Mouse (Mus musculus) brown adipose tissue, adult 24 weeks (tissue): ENCODE results near the gene Prdx6. TPM values are rescaled to one million over a fixed set of nuclear protein-coding genes. Genes with fewer than 3 reads are reported as not detected.
A peak's percentile ranks its signal among the peaks of the same experiment; 100 is the strongest.
"Not testable (repeated sequence)": the region's sequence is repeated elsewhere in the genome, so short reads cannot be mapped to it uniquely, and the experiment has no call there.

Source experiments
- H3K27ac ChIP-seq: fragments of 200-500 bp; replicated peaks from 2 replicates; pipeline ENCODE4 v1.5.1; 2012; ENCODE audit warnings: low read depth, mild to moderate bottlenecking, low read length
- H3K4me1 ChIP-seq: fragments of 200-500 bp; 2 replicates; pipeline ENCODE4 v1.6.1; 2012; ENCODE audit warnings: low read length, mixed read lengths; ENCODE audit not compliant: control insufficient read depth, insufficient read depth, insufficient read length
- H3K4me3 ChIP-seq: fragments of 200-500 bp; 2 replicates; pipeline ENCODE4 v1.5.1; 2012; ENCODE audit warnings: low read depth, mild to moderate bottlenecking, low read length, moderate library complexity; ENCODE audit not compliant: insufficient read depth
- polyA plus RNA-seq: library from polyadenylated mRNA; stranded (reverse); fragments of >200 nt; gene quantifications from 2 replicates; pipeline ENCODE4 v1.2.4, GENCODE M21; 2012; ENCODE audit not compliant: missing spikeins, insufficient read depth, insufficient read length

Gene Prdx6
- polyA plus RNA-seq, 1 experiment, result 268 TPM

DNA sequence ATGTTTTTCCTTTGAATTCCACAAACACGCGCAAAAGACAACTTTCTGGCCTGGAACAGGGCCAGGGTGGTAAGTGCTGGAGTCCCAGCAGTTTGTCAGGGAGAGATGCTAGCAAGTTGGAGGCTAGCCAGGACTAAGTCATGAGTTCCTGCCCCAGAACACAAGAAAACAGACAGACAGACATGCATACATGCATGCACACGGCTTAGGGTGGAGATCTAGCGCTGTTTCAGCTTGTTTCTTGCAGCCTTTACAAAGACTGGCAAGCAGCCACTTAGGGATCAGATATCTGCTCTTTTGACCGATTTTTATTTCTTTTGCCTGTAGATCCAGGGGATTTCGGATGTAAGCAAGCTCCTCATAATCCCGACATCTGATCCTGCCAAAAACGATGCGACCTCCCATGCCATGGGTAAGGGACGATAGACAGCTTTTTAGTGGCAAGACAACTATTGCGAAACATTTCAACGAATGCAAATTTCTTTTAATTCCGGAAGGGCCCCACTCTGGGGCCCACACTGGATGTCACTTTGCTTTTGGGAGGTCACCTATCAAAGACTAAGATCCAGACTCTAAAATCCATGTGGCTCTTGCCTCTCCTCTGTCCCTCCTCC is 17.7 kb downstream of the Prdx6 start:
- no peak overlapping the region for H3K4me3 ChIP-seq
- H3K27ac ChIP-seq, result no peak overlapping the region
- no peaks in the 10 kb centered on the region for H3K4me1 ChIP-seq

DNA sequence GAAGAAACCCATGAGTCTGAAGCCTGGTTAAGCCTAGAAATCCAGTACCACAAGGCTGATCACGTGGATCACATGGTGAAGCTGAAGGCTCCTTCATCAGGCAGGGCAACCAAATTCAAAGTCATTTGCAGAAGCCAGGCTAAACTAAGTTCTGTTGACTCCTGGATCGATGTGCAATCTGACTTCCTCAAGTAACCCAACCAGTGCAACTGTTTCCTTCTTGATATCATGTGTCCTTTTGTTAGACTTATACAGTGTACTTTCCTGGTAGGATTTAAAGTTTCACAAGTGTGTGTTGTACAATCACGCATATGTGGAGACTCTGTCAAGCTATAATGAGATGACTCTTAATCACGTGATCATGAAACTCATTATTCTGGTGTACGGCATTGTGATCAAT is 18.8 kb downstream of the Prdx6 start:
- H3K4me3 ChIP-seq, result no peak overlapping the region
- no peak overlapping the region for H3K27ac ChIP-seq
- no peaks in the 10 kb centered on the region for H3K4me1 ChIP-seq

DNA sequence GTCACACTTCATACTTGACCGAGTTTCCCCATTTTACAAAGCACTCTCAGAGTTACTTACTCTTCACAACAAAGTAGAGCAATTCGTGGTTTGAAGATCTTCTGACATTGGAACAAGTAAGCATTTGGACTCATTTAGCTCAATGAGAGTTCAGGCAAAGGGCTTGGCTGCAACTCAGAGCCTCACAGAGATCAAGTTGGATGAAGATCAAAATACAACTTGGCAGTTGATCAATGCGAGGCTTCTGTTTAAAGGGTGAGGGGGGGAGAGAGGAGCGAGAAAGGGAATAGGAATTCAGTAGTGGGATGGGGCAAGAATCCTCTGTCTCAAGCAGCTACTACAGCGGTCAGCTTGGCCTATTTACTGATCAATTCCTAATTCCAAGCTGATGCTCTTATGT is 26.2 kb downstream of the Prdx6 start:
- H3K4me3 ChIP-seq, result no peak overlapping the region
- H3K4me1 ChIP-seq, result no peaks in the 10 kb centered on the region
- H3K27ac ChIP-seq, result no peak overlapping the region

DNA sequence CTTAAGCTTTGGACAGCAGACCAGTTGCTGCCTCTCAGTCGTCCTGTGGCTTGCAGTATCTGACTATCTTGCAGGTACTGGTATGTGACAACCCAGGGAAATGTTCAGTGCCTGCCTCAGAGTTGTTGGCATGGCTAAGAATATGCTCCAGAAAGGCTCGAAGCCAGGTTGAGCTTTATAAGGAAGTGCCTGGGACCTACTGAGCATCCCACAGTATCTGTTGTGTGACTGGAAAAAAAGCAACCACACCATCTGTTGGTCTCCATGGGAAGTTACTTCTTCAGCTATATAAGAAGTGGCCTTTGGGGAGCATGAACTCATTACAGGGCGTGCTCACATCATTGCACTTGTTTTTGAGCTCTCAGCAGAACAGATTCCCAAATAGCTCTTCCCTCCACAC is 31.2 kb downstream of the Prdx6 start:
- Histone ChIP-seq H3K27ac (no peak overlapping the region), H3K4me1 (no peaks in the 10 kb centered on the region), H3K4me3 (no peak overlapping the region)

DNA sequence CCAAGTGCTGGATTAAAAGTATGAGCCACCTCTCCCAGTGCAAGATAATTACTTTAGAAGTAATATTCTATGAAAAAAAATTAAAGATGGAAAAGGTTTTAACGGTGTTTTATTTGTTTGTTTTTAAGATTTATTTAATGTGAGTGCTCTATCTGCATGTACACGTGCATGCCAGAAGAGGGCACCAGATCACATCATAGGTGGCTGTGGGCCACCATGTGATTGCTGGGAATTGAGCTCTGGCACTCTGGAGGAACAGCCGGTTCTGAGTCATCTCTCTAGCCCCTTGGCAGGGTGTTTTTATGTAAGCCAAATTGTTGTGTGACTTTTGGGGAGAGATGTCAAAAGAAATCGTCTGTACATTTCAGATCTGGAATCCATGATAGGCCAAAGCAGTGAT is 36.6 kb downstream of the Prdx6 start:
- no peaks in the 10 kb centered on the region for H3K4me1 ChIP-seq
- H3K4me3 ChIP-seq, result no peak overlapping the region
- no peak overlapping the region for H3K27ac ChIP-seq

DNA sequence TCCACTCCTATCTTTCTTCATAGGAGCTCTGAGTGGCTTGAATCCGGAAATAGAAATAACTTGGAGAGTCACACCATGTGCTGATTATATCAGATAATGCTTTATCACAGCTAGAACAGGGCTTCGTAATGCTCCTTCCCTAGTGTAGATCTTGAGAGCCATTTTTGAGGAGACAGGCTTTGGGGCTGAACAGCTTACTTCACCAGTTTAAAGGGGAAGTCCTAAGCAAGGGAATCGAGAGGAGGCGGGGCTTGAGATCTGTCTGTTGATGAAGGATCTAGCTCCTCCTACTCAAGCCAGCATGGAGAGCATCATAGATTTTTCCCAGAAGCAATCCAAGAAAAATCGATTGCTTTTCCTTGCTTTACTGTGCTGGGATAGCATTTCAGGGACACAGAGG is 51.2 kb downstream of the Prdx6 start:
- Histone ChIP-seq H3K4me3 (no peak overlapping the region), H3K4me1 (no peaks in the 10 kb centered on the region), H3K27ac (no peak overlapping the region)

DNA sequence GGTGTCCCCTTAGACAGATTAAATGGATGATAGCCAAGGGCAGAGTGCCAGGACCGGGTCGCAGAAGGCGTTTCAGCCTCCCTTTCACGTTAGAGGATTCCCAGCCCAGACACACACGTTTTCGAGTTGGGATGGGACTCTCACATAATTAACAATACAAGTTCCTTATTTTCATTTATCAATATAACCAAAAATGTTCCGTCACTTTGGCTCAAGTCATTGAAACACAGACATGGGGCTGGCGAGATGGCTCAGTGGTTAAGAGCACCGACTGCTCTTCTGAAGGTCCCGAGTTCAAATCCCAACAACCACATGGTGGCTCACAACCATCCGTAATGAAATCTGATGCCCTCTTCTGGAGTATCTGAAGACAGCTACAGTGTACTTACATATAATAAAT is 54.7 kb downstream of the Prdx6 start:
- H3K27ac ChIP-seq, result peak overlapping the region; percentile 15; the same call in 1 of the 2 replicates
- peak overlapping the region; percentile 65 for H3K4me3 ChIP-seq
- H3K4me1 ChIP-seq, result not testable (repeated sequence)

DNA sequence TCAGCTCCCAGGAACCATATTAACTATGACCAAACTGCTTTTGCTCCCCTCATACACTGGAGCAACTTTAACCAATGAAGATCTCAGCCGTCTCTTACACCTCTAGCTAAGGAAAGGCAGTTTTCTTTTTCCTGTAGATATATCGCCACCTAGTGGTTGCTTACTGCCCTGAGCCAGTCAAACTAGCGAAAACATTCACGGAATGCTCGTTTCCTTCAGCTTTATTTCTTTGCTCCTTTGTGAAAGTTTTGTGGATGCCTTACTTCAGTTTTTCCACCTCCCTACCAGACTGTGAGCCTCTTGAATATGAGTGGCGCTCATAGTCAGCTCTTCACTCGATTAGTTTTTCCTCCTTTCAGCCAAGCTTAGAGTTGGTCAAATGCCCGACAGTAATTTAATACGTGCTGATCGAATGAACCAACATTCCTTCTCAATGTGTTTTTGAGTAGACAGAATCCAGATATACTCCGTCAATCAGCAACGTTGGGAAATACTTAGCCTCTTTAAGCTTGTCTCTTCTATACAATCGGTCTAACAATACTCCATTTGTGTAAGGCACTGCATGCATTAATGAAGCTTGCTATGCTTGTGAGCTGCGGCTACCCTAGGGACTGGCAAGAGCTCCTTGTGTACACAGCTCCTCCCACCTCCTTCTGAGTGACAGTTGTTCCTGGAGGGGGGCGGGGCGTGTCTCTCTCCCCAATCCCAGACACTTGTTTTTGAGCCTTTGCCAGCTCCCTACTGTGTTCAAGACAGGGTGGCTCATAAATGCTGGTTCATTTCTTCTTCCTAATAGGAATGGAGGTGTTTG is 55.3 kb downstream of the Prdx6 start:
- Histone ChIP-seq H3K27ac (peak overlapping the region; percentile 58; the same call in 1 of the 2 replicates), H3K4me1 (no peaks in the 10 kb centered on the region), H3K4me3 (peak overlapping the region; percentile 65)

DNA sequence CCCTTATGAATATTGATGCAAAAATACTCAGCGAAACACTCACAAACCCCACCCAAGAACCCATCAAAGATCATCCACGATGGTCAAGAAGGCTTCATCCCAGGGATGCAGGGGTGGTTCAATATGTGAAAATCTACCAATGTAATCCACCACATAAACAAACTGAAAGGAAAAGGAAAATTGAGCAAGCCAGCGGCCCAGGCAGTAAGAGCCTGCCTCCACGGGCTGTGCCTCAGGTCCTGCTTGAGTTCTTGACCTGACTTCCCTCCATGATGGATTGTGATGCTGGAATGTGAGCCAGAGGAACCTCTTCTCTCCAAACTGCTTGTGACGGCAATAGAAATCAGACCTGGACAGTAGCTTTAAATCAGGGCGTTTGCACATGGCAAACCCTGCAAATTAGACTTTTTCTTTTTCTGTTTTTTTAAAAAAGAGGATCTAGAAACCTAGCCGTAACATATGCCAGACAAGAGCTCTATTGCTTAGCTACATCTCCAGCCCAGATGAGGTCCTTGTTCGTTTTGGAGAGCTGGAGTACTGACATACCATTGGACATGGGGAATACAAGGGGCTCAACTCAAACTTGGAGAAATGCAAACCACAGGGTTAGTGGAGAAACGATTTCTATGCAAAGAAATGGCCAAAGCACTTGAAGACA is 60.6 kb downstream of the Prdx6 start:
- H3K4me1 ChIP-seq, result no peaks in the 10 kb centered on the region
- H3K27ac ChIP-seq, result no peak overlapping the region
- H3K4me3 ChIP-seq, result no peak overlapping the region

Other genes with a start within 250 kb of the Prdx6 start
- 1.9 and 2.6 TPM in 2 replicates for gene Zbtb37, start 216.4 kb downstream of the Prdx6 start, polyA plus RNA-seq
- 27.5 and 31.3 TPM in 2 replicates for gene Dars2, start 180.6 kb downstream of the Prdx6 start, polyA plus RNA-seq
- 1.3 and 1.5 TPM in 2 replicates for gene Cenpl, start 180.5 kb downstream of the Prdx6 start, polyA plus RNA-seq
- gene Klhl20, start 119.7 kb downstream of the Prdx6 start, polyA plus RNA-seq, result 6.7 and 7.8 TPM in 2 replicates
- gene Ankrd45, start 108.5 kb downstream of the Prdx6 start, polyA plus RNA-seq, result not detected in 2 replicates
- not detected in 2 replicates for gene Tex50, start 91.9 kb downstream of the Prdx6 start, polyA plus RNA-seq
- gene Tnfsf4, start 144.2 kb upstream of the Prdx6 start, polyA plus RNA-seq, result not detected in 2 replicates
- not detected in 2 replicates for gene Tnfsf18, start 243.4 kb upstream of the Prdx6 start, polyA plus RNA-seq